Mouse (Mus musculus) cortical plate, adult 2 months (tissue): ENCODE measurements around the gene Adamts16.

Source experiments
- CTCF ChIP-seq: fragments of 200-500 bp; IDR thresholded peaks from 2 replicates; pipeline ENCODE4 v1.5.1; 2011; ENCODE audit warnings: mild to moderate bottlenecking, control low read depth, low read length; ENCODE audit not compliant: insufficient read depth; ENCODE audit errors: extremely low read depth
- POLR2A ChIP-seq: fragments of 200-500 bp; IDR thresholded peaks from 2 replicates; pipeline ENCODE4 v1.6.1; 2011; ENCODE audit warnings: mild to moderate bottlenecking, low read length, control low read depth; ENCODE audit not compliant: insufficient read depth; ENCODE audit errors: extremely low read depth

GRCm38 (mm10) chr13:70866971-70867625, 25.5 kb upstream of the Adamts16 start:
- no peak for TF ChIP-seq POLR2A
- TF ChIP-seq CTCF = no peak
